Mouse (Mus musculus) left cerebral cortex, postnatal 10 days (tissue): ENCODE measurements around the gene Gm20388. TPM values are rescaled to one million over a fixed set of nuclear protein-coding genes. Genes with fewer than 3 reads are reported as not detected.

Experiments
- DNase-seq, 2 experiments: peaks; one replicate each; pipeline ENCODE4 v3.0.0; 2021 to 2022; ENCODE audit warnings: low spot score in 2 of 2, mixed read lengths in 1 of 2; ENCODE audit errors: extremely low spot score in 1 of 2
- intact Hi-C: fragments of 180-260 bp; cut with DNase I; formaldehyde crosslinking; loops from one replicate; pipeline ENCODE4 v1.15.1; 2025
- total RNA-seq, 2 experiments: library from RNA; stranded (reverse); gene quantifications; 2 replicates each; pipeline ENCODE4 v1.2.3; 2021

The Gm20388 gene
- total RNA-seq, 2 experiments from 2014 or later, result 4.4 to 9.0 TPM

GRCm38 (mm10) chr8:122746439-122746838 is 2835.8 kb downstream of the Gm20388 start:
- intact Hi-C loops, result no loop called here
- no peak for DNase-seq

DNA sequence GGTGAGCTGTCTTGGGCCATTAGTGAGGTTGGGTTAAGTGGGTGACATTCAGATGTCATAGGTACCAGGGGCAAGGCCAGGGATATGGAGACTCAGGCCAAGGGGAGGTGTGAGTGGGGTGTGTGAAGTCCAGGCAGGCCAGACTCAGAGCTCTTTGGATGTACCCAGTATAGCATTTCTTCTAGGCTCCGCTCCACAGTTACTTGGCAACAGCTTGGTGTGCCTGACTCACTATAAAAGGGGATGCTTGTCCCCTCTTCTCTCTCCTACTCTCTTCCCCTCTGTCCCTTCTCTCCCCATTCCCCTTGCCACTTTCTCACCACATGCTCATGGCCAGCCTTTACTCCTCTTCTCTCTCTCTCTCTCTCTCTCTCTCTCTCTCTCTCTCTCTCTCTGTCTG is 2837.2 kb downstream of the Gm20388 start:
- DNase-seq, result no peak
- intact Hi-C loops, result no loop called here

DNA sequence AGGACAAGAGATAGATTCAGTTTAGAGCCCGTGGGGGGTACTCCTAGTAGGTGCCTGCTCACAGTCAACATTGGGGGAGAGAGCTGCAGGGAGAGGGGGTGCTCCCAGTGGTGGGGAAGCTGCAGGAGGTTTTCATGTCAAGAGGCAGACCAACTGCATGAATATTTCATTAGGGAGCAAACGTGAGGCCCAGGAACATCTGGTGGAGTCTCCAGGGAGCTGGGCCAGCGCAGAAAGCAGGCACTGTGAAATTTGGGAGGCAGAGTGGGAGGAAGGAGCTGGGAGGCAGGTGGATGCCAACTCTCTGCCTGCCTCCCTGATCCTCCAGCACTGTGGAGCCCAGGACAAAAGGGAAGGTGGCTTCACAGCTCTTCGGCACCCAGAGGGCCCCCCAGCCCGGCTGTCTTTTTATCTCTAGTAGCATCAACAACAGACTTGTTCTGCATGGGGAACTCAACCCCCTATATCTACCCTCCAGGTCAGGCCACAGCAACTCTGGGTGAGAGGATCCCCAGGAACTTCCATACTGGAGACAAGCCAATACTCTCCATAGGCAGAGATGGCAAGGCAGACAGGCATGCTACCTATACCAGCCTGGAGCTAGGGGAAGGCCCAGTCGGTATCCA is 2838.8 kb downstream of the Gm20388 start:
- intact Hi-C loops, result no loop called here
- no peak for DNase-seq

GRCm38 (mm10) chr8:122751342-122751741 is 2840.7 kb downstream of the Gm20388 start:
- intact Hi-C loops, result loop anchor here (5.0 kb wide), 1 partner anchor 74 kb away; no protein-coding TSS in a partner anchor
- DNase-seq, result peak; percentile 63 to 72

DNA sequence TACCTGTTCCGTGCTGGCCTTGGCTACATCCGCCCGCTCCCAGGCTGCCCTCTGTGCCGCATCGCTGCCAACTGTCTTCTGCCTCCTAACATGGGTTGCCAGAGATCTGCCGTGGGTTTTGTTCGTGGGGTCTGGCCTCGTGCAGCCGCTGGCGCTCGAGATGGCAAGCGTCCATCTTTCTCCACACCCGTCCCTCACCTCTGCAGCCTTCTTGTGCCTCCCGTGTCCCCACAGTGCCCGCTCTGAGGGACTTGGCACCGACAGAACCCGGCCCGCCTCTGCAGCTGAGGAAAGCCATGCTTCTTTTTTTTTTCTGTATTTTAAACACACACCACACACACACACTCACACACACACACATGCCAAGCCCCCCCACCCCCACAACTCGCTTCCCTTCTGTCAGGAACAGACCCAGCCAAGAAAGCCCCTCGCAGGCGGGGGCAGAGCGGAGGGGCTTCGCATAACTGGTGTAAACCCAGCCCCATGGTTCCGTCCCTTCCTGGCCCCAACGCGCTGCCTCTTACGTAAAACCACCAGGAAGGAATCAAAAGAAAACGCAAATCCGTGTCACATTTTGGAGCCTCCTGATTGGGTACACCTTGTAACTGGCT is 2841.6 kb downstream of the Gm20388 start:
- DNase-seq, result peak; percentile 72 to 81
- intact Hi-C loops, result loop anchor here (5.0 kb wide), 1 partner anchor 75 kb away; no protein-coding TSS in a partner anchor

- no peak for DNase-seq
- intact Hi-C loops, result no loop called here
These were observed 2848.0 kb downstream of the Gm20388 start for GRCm38 (mm10) chr8:122758597-122758996.

GRCm38 (mm10) chr8:122760116-122760515 is 2849.5 kb downstream of the Gm20388 start:
- no peak for DNase-seq
- intact Hi-C loops, result no loop called here

DNA sequence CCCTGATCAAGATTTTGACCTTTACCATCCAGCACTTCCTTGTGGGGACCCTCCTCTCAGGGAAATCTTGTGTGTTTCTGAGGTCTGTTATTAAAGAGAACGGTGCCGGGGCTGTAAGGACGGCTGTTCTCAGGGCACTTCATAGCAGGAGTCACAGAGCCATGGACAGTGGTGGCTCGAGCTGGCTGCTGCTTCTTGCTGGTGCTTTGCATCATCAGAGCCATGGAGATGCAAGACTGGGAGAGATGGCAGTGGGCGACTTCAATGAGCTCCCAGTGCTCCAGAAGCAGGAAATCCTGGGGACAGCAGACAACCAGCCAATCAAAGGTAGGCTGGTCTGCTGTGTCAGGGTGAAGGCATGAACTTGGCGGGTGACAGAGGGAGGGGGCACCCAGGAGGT is 2850.5 kb downstream of the Gm20388 start:
- intact Hi-C loops, result no loop called here

DNA sequence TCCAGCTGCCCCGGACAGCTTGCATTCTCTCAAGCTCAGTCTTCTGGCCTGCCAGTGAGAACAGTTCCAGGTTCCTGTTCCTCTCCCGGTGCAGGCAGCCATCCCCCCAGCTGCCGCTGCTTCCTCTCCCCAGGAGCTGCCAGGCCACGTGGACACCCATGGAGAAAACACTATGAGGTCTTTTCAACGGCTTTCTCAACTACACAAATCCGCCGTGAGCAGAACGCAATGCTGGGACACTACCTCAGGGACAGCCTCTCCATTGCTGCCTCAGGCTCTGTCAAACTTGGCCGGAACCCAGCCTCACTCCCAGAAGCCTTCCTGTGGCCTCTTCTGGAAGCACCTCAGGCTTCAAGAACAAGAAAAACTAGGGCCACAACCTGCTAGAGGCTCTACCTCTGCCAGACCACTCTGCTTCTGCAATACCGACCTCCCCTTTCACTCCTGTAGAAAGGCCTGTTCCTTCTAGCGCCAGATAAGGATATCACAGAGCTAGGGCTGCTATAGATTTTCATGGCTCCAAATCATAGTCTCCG is 2852.2 kb downstream of the Gm20388 start:
- intact Hi-C loops, result no loop called here
- DNase-seq, result no peak

More for the DNA sequence above, 2850.5 kb downstream of the Gm20388 start:
- no peak for DNase-seq

DNA sequence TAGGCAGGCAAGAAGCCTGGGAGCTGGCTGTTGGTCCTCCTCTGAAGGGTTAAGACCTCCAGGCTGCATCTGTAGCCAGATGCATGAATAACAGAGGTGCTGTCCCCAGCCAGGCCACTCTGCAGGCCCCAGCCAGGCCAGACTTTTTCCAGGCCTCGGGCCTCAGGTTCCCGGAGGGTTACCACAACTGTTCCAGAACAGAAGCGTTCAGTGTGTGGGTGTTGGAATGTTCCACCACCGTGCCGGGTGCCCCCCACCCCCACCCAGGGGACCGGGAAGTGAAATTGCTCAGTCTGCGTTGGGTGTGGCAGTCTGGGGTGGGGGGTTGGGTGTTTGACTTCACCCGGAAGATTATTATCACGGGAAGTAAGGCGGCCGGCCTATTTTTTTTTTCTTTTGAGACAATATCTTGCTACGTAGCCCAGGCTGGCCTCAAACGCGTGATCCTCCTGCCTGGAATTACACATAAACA is 2852.7 kb downstream of the Gm20388 start:
- no peak for DNase-seq

DNA sequence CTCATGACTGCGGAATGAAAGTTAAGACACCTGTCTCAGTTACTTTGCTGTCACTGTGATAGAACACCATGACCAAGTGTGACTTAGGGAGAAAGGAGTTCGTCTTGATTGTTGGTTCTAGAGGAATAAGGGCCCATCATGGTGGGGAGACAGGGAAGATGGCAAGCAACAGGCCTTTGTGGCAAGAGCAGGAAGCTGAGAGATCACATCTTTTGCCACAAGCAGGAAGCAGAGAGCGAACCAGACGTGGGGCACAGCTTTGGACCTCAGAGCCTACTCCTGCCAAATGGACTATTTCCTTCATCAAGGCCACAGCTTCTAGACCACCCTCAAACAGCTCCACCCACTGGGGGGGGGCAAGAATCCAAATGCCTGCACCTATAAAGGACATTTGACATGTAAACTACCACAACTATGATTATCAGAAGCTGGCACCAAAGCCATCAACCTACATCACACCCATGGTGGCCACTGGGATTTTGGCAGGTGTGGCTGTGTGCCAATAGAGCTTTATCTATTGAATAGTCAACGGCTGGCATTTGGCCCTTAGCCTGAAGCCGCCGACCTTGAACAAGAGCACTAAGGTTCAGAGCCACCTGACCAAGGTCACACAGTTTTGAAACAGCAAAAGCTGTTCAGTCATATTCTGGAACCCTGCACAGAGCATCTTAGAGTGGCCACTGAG is 2854.3 kb downstream of the Gm20388 start:
- DNase-seq, result no peak
- intact Hi-C loops, result no loop called here

More for the DNA sequence above, 2852.7 kb downstream of the Gm20388 start:
- intact Hi-C loops, result no loop called here

- DNase-seq, result no peak
- intact Hi-C loops, result no loop called here
These were observed 2855.5 kb downstream of the Gm20388 start for GRCm38 (mm10) chr8:122766189-122766588.

DNA sequence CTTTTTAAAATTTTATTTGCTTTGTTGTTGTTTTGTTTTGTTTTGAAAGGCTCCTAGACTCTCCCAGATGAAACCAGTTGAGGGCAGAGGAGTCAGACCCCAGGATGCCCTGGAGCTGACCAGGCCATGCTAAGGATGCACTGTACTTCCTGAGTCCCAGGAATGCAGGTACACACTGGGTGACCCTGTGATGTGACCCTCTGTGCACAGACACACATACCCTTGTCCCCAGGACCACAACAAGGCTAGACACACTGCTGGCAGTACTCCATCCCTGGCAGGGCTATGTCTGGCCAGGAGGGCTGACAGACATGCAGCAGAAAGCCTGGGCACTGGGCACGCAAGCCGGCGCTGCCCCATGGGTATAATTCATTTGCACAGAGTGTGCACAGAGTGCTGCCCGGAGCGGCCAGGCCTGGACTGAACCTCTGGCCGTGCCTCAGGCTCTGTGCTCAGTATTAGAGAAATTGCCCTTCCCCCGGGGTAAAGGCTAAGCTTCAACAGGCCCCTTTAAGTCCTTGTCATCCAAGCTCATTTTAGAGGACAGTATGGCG is 2856.1 kb downstream of the Gm20388 start:
- intact Hi-C loops, result no loop called here
- no peak for DNase-seq

- DNase-seq, result no peak
- intact Hi-C loops, result no loop called here
These were observed 2856.6 kb downstream of the Gm20388 start for GRCm38 (mm10) chr8:122767229-122767628.

DNA sequence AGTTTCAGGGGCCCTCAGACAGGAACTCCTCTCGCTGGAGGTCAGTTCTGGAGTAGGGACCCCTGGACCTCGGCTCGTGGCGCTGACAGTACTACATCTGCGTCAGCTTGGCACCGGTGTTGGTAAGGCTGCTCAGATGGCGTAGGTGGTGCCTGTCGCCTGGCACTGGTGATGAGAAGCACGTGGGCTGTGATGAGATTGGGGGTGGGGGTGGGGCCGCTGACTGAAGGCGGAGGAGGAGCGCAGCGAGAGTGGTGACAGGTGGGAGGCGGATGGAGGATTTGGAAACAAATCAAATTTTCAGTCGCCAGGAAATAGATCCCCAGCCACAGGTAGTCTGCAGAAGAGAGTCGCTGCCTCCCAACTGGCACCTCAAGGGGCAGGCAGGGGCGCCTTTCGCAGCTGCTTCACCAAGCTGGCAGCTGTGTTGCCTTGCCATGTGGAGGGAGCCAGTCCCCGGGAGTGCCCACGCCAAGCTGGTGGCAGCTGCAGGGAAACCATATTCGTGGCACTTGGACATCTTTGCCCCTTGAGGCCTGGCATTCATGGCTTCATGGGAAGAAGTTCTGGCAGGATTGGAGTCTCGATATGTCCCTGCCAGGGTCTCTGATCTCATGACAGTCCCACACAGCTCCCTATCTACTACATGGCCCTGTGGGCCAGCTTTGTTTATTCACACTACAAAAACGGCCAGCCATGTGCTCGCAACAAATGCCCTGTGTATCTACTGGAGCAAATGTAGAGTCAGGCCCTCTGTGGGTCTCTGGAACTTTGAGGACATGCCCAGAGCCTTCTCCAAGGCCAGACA is 2858.8 kb downstream of the Gm20388 start:
- DNase-seq, result peak; percentile 36 to 63
- intact Hi-C loops, result no loop called here

GRCm38 (mm10) chr8:122772431-122773060 is 2861.9 kb downstream of the Gm20388 start:
- intact Hi-C loops, result no loop called here
- DNase-seq, result no peak

DNA sequence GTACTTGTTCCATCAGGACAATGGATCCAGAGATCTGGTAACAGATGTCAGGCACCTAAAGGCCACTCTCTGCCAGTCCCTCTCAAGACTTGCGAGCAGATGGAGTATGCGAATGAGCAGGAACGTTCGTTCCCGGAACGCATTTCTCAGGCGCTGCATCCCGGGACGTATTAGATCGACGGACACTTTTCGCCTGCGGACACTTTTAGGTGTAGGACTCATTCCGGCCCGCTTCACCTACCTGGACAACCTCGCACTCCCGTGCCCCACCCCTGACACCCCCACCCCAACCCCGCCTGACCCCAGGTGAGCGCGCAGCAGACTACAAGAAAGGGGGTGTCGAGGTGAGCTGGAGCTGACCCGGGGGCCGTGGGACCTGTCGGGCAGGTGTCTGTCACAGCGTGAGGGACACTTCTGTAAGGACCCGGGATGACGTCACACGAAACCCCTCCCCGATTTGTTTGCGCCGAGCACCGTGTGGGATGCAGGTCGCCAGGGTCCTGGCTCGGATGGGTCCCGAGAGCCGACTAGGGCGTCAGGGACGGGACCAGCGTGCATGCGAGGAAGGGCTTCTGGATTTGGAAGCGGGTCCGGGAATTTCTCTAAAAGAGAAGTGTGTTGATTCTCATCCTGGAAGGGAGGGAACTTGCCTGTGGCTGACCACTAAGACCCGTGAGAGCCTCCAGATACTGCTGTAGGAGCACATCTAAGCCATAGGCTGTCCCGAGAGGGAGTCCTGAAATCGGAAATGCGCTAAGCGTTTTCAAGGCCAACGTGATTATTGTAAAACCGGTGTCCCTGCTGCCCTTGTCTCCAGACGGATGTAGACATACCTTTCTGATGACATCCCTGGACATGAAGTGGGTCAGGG is 2864.9 kb downstream of the Gm20388 start, which contains the start of gene Acsf3:
Acsf3 (plus strand) TSS at position 202 of the 871 bp plus-strand sequence.
- intact Hi-C loops, result loop anchor here (5.0 kb wide), 1 partner anchor 98 kb away; no protein-coding TSS in a partner anchor

More for the DNA sequence above, 2864.9 kb downstream of the Gm20388 start, which contains the start of gene Acsf3:
- DNase-seq, result peak; percentile 65 to 69
